Mouse (Mus musculus) testis, adult 2 months (tissue): ENCODE measurements around the gene Hipk1.

Source experiments
- CTCF ChIP-seq: fragments of 200-500 bp; IDR thresholded peaks from 2 replicates; pipeline ENCODE4 v1.5.1; 2012; ENCODE audit warnings: low read depth, mild to moderate bottlenecking, inconsistent platforms, low read length, moderate library complexity; ENCODE audit not compliant: control insufficient read depth, insufficient read depth, insufficient replicate concordance
- POLR2A ChIP-seq: fragments of 200-500 bp; IDR thresholded peaks from 2 replicates; pipeline ENCODE4 v1.6.1; 2012; ENCODE audit warnings: low read depth, mild to moderate bottlenecking, inconsistent platforms, low read length, moderate library complexity; ENCODE audit not compliant: control insufficient read depth

- TF ChIP-seq POLR2A (no peak), CTCF (no peak)
Observed at GRCm38 (mm10) chr3:103724137-103724536, 67.2 kb downstream of the Hipk1 start.
